Mouse (Mus musculus): Measurements from ENCODE around the gene Fosl2.
"Not testable (repeated sequence)": the region's sequence is repeated elsewhere in the genome, so short reads cannot be mapped to it uniquely, and the experiment has no call there.

Fosl2 gene

DNA sequence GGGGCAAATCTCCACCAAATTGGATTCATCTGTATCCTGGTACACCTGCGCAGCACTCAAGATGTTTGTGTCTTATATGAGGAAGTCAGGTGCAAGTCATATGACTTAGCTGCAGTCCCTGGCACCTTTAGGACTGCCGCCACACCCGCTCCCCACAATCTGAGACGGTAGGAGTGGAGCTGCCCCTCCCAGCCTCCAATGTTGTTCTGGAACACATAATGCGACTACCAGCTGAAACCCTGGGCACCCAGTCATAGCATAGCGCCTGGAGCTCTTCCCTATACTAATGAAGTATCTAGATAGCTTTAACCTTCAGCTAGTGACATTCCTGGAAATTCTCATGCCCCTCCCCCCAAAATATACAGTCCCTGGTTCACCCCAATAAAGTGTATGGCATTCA is 43.1 kb downstream of the Fosl2 start:
- not testable (repeated sequence) for DNase-seq (ENCODE audit: low spot score in 2 of 2)

DNA sequence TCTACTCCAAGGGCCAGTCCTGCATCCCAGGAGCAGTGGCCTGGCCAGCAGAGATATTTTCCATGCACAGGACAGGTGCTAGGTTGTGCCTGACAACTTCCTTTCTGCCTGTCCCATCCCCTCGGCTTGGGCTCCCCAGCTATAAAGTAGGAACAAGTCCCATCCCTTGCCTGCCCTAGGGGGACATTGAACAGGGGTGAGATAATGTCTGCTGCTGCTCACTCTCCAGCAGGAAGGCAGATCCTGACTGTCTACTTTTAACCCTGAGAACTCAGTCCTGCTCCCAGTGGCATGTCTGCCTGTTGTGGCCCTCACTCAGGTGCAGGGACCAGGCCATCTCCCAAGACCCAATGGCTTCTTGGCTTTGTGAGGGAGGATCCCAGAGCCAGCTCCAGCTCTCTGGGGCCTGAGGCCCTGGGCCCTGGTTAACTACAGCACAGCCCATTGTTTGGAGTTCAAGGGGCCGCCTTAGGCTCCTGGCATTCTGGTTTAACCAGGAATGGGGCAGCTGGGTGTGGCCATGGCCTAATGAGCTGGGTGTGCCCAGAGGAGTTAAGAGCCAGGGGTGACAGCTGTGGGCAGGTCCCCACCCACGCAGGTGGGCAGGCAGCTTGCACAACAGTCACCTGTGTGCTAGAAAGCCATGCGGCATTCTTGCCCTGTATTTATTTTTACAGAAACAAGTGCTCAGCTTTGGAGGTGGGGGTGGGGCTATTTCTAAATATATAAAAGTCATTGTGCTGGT is 47.5 kb downstream of the Fosl2 start:
- no peak for DNase-seq (ENCODE audit: low spot score in 2 of 2)

GRCm38 (mm10) chr5:32187717-32188116 is 52.1 kb downstream of the Fosl2 start:
- no peak for DNase-seq (ENCODE audit: low spot score in 2 of 2)

DNA sequence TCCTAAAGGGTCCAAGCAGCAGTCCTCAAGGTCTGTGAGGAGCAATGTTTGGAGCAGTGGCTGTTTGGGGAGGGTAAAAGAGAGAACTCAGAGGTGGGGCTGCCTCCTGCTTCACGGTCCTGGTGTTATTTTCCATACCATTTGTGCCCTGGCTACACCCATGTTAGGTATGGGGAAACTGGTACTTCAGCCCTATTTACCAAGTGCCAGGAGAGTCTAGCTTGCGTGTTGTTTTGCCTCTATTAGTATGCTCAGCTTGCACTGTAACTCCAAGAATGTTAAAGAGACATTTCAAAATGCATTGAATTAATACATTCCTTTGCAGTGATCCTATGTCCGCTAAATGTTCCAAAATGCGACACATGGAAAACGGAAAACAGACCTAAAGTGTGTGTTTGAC is 55.7 kb downstream of the Fosl2 start:
- DNase-seq (ENCODE audit: low spot score in 2 of 2): no peak

GRCm38 (mm10) chr5:32192016-32192845 is 56.6 kb downstream of the Fosl2 start:
- no peak for DNase-seq (ENCODE audit: low spot score in 2 of 2)

GRCm38 (mm10) chr5:32194236-32194635 is 58.6 kb downstream of the Fosl2 start:
- no peak for DNase-seq (ENCODE audit: low spot score in 2 of 2)

GRCm38 (mm10) chr5:32195857-32196609 is 60.4 kb downstream of the Fosl2 start:
- no peak for DNase-seq (ENCODE audit: low spot score in 2 of 2)

- DNase-seq (ENCODE audit: low spot score in 2 of 2): peak; percentile 87 to 94
These were observed 62.1 kb downstream of the Fosl2 start for GRCm38 (mm10) chr5:32197698-32198097.

DNA sequence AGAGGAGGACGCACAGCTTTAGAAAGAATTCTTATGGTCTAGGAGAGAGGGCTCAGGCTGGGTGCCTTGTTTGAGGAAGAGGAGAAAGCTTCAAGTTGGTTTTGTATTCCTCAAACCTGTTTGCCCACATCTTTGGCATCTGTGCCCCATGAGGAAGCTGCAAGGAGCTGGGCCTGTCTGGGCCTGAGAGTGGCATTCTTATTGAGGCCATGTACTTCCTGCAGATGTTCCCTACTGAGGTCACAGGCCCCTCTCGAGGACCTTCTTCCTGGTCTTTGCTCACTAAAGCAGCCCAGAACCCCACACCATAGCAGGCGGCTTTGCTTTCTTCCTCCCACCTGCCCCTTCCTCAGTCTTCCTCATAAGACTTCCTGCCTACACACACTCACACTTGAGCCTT is 63.5 kb downstream of the Fosl2 start:
- no peak for DNase-seq (ENCODE audit: low spot score in 2 of 2)

DNA sequence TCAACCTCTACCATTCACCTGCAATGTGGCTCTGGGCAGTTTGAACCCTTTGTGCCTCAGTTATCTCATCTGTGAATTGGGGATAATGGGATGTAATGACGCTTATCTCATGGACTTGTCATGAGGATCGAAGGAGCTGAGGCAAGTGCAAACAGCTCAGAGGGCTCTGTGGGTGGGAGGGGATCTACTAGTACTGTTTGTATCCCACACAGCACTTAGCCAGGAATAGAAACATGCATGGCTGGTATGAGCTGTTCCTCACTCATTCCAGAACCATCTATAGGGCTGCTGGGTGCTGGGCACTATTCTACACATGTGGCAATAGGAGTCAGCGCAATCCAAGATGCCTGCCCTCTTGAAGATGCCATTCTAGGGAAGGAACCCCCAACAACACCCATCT is 64.0 kb downstream of the Fosl2 start:
- peak; percentile 9 to 15 for DNase-seq (ENCODE audit: low spot score in 2 of 2)

DNA sequence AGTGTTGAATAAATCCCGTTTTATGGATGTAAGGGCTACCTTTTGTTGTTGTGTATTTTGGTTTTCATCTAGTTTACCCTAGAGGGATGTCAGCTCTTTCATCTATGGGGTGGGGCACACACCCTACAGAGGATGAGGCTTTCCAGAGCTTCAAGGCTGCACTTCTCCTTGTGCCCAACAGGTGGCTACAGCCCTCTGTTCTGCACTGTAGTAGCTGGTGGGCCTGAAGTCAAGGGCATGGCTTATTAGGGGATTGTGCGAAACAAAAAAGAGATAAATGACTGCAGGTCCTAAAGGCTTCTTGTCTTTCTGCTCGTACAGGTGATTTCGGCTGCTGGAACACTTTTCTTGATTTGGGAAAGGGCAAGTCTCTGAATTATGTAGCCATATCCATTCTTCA is 69.1 kb downstream of the Fosl2 start:
- no peak for DNase-seq (ENCODE audit: low spot score in 2 of 2)

DNA sequence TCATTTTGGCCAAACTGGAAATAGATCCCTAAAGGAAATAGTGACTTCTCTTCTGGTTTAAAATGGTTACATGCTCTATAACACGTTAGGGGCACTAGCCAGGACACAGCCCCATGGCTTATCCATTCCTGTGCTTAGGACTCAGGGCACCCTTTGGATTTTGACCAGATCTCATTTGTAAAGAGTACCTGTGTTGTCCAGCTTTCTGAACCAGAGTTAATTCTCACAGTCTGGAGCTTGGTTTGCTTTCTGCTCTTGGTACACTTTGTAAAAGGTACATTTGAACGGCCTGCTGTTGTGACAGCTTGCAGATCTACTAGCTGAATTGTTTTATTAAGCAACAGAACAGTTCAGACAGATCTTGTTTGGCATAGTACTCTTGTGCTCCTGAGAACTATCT is 71.1 kb downstream of the Fosl2 start:
- no peak for DNase-seq (ENCODE audit: low spot score in 2 of 2)
